Mouse (Mus musculus): ENCODE results near the gene Rpusd4. TPM values are rescaled to one million over a fixed set of nuclear protein-coding genes. Genes with fewer than 3 reads are reported as not detected.

The Rpusd4 gene
- 20.3 and 23.6 TPM in 2 replicates for polyA plus RNA-seq (2015; fragmentation: Nextera tagmentation; extraction: Ambion mirVana)

DNA sequence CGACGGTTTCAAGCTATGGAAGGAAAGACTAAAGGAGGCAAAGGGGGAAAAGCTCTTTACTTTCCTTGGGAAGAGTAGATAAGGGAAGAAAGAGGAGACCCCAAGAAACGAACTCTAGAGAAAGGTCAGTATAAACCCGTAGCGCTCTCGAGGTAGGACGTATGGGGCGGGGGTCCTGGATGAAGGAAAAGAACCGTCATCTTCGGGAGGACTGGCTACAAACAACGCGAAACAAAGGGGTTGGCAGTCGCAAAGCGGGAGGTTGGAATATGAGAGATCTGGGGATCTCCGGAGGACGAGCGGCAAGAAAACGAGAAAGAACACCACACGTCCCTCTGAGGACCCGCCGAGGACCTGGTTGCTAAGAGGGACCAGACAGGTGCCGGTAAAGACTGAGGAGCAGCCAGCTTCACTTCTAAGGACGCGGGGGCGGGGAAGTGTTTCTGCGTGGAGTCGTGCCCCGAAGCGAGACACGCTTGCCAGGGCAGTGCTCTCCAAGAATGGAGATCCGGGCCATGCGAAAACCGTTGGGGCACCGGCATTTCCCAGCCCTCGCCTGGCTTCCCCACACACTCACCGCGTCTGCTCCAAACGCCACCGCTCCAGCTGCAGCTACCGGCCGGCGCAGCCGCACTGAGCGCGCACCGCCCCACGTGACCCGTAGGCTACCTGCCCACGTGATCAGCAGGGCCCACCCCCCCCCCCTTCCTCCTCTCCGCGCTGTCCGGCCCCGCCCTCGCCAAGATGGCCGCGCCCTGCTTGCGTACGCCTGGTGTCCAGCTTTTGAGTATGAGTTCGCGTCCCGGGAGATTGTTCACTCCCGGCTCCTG, at the start of gene Rpusd4, which contains the start of gene Fam118b:
Gene Rpusd4 (plus strand): TSS at position 720 of the 830 bp plus-strand sequence.
Gene Fam118b (minus strand): TSS at position 660 of the 830 bp plus-strand sequence.
- peak; percentile 97 for ATAC-seq (replicated peaks)
- no peaks in the 10 kb centered on the region for H3K9me3 ChIP-seq
- peak within 1 kb of the TSS; percentile 87 for H3K4me3 ChIP-seq
- WGBS, result under 1% methylated on average over 62 of the region's 62 CpGs
- H3K27me3 ChIP-seq, result no peaks in the 10 kb centered on the region
- peaks cover 24% of the 10 kb centered on the region for H3K4me1 ChIP-seq
- H3K27ac ChIP-seq (replicated peaks), result peak within 1 kb of the TSS; percentile 90
- H3K36me3 ChIP-seq, result peaks cover 5% of the 10 kb centered on the region; the same call in 1 of the 2 replicates
- peak within 1 kb of the TSS; percentile 95 for H3K9ac ChIP-seq (replicated peaks)
- H3K4me2 ChIP-seq (replicated peaks), result peak within 1 kb of the TSS; percentile 70

DNA sequence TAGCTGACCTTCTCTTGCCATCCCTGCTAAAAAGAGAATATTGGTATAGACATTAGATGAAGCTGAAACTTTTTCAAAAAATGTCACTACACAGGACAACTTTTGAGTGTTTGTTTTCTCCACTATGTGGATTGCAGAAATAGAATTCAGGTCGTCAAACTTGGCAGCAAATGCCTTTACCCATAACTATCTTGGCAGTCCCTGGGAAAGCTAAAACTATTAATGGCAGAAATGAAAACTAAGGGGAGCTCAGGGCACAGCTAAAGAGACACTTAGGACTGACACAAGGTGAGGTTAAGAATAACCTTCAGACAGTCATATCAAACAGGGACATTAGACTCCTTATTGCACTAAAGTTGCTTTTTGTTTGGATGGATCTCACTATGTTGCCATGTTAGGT, 49.7 kb upstream of the Rpusd4 start:
- WGBS, result 74% methylated on average over 1 of the region's 1 CpGs
- ATAC-seq (replicated peaks), result no peak
- Histone ChIP-seq H3K4me3 (no peak overlapping the region), H3K27ac (replicated peaks) (no peak overlapping the region), H3K27me3 (no peaks in the 10 kb centered on the region), H3K4me2 (replicated peaks) (no peak overlapping the region), H3K36me3 (peaks cover 86% of the 10 kb centered on the region), H3K9ac (replicated peaks) (no peak overlapping the region), H3K9me3 (no peaks in the 10 kb centered on the region), H3K4me1 (no peaks in the 10 kb centered on the region)

DNA sequence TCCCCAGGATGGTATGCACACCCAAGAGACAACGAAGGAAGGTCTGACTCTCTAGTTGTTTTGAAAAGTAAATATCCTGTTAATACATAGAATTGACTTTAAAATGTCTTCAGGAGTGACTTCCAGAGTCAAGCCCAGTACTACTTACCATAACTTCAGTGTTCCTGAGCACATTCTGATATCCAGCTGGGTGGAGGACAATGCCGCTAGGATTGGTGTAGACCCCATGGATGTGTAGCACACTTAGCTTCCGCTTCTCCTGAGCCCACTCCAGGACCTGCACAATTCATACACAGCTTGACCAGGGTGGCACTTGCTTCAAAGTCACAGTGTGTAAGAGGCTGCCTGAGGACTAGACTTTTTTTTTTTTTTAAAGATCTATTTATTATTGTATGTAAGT, 44.2 kb upstream of the Rpusd4 start:
- Histone ChIP-seq H3K4me2 (replicated peaks) (no peak overlapping the region), H3K27me3 (no peaks in the 10 kb centered on the region), H3K9ac (replicated peaks) (no peak overlapping the region), H3K4me1 (no peaks in the 10 kb centered on the region), H3K9me3 (no peaks in the 10 kb centered on the region), H3K36me3 (peaks cover 49% of the 10 kb centered on the region), H3K27ac (replicated peaks) (no peak overlapping the region), H3K4me3 (no peak overlapping the region)
- no peak for ATAC-seq (replicated peaks)
- WGBS, result 96% methylated on average over 3 of the region's 3 CpGs

DNA sequence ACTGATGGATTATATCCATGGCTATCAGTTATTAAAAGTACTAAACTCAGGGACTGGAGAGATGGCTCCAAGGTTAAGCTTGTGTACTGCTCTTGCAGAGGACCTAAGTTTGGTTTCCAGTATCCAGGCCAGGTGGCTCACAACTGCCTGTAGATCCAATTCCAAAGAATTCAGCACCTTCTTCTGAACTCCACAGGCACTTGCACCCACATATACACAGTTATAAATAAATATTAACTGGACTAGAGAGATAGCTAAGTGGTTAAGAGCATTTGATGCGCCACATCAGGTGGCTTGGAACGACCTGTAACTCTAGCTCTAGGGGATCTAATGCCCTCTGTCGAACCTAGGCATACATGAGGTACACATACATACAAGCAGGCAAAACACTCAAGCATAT, 39.0 kb upstream of the Rpusd4 start:
- WGBS, result 95% methylated on average over 3 of the region's 3 CpGs
- Histone ChIP-seq H3K9ac (replicated peaks) (no peak overlapping the region), H3K4me1 (no peaks in the 10 kb centered on the region), H3K4me3 (no peak overlapping the region), H3K9me3 (no peaks in the 10 kb centered on the region), H3K4me2 (replicated peaks) (no peak overlapping the region), H3K27ac (replicated peaks) (no peak overlapping the region), H3K27me3 (no peaks in the 10 kb centered on the region), H3K36me3 (peaks cover 30% of the 10 kb centered on the region)
- ATAC-seq (replicated peaks), result no peak

- Histone ChIP-seq H3K9me3 (no peaks in the 10 kb centered on the region), H3K27me3 (no peaks in the 10 kb centered on the region), H3K4me3 (no peak overlapping the region), H3K4me2 (replicated peaks) (no peak overlapping the region), H3K36me3 (peaks cover 41% of the 10 kb centered on the region), H3K9ac (replicated peaks) (no peak overlapping the region), H3K4me1 (no peaks in the 10 kb centered on the region), H3K27ac (replicated peaks) (no peak overlapping the region)
- no peak for ATAC-seq (replicated peaks)
- WGBS, result 48% methylated on average over 3 of the region's 3 CpGs
Measured at GRCm38 (mm10) chr9:35235996-35236395, 31.7 kb upstream of the Rpusd4 start.

DNA sequence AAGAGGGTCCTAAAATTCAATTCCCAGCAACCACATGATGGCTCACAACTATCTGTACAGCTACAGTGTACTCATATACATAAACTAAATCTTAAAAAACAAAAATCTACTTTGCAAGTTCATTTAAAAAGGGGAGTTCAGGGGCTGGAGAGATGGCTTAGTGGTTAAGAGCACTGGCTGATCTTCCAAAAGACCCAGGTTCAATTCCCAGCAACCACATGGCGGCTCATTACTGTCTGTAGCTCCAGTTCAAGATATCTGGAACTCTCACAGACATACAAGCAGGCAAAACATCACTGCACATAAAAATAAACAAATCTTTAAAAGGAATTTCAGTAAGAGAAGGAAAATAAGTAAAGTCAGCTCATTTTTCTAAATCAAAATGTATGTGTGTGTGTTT, 29.3 kb upstream of the Rpusd4 start:
- H3K9me3 ChIP-seq, result no peaks in the 10 kb centered on the region
- H3K4me3 ChIP-seq, result no peak overlapping the region
- 91% methylated on average over 1 of the region's 1 CpGs for WGBS
- H3K4me2 ChIP-seq (replicated peaks), result no peak overlapping the region
- ATAC-seq (replicated peaks), result no peak
- no peak overlapping the region for H3K9ac ChIP-seq (replicated peaks)
- H3K4me1 ChIP-seq, result no peaks in the 10 kb centered on the region
- peaks cover 21% of the 10 kb centered on the region for H3K36me3 ChIP-seq
- H3K27me3 ChIP-seq, result no peaks in the 10 kb centered on the region
- no peak overlapping the region for H3K27ac ChIP-seq (replicated peaks)

GRCm38 (mm10) chr9:35238915-35239571, 28.6 kb upstream of the Rpusd4 start:
- H3K4me3 ChIP-seq, result no peak overlapping the region
- H3K4me2 ChIP-seq (replicated peaks), result no peak overlapping the region
- H3K27ac ChIP-seq (replicated peaks), result no peak overlapping the region
- 88% methylated on average over 6 of the region's 6 CpGs for WGBS
- H3K36me3 ChIP-seq, result peaks cover 20% of the 10 kb centered on the region
- no peaks in the 10 kb centered on the region for H3K4me1 ChIP-seq
- no peaks in the 10 kb centered on the region for H3K27me3 ChIP-seq
- no peaks in the 10 kb centered on the region for H3K9me3 ChIP-seq
- no peak for ATAC-seq (replicated peaks)
- H3K9ac ChIP-seq (replicated peaks), result no peak overlapping the region

- no peak for ATAC-seq (replicated peaks)
- 0 out of 2 replicates have a peak, but pooled peaks cover 1% of the 10 kb centered on the region for H3K4me1 ChIP-seq
- H3K9ac ChIP-seq (replicated peaks), result no peak overlapping the region
- WGBS, result 71% methylated on average over 1 of the region's 1 CpGs
- H3K36me3 ChIP-seq, result peaks cover 14% of the 10 kb centered on the region
- H3K9me3 ChIP-seq, result no peaks in the 10 kb centered on the region
- H3K4me2 ChIP-seq (replicated peaks), result no peak overlapping the region
- H3K27ac ChIP-seq (replicated peaks), result no peak overlapping the region
- no peak overlapping the region for H3K4me3 ChIP-seq
- no peaks in the 10 kb centered on the region for H3K27me3 ChIP-seq
Measured at GRCm38 (mm10) chr9:35239734-35240133, 27.9 kb upstream of the Rpusd4 start.

GRCm38 (mm10) chr9:35247405-35247804, 20.3 kb upstream of the Rpusd4 start:
- ATAC-seq (replicated peaks), result no peak
- WGBS, result 88% methylated on average over 2 of the region's 2 CpGs
- H3K4me2 ChIP-seq (replicated peaks), result no peak overlapping the region
- H3K36me3 ChIP-seq, result peaks cover 4% of the 10 kb centered on the region; the same call in 1 of the 2 replicates
- no peak overlapping the region for H3K27ac ChIP-seq (replicated peaks)
- no peaks in the 10 kb centered on the region for H3K27me3 ChIP-seq
- H3K9ac ChIP-seq (replicated peaks), result no peak overlapping the region
- H3K9me3 ChIP-seq, result no peaks in the 10 kb centered on the region
- H3K4me3 ChIP-seq, result no peak overlapping the region
- peaks cover 14% of the 10 kb centered on the region; the same call in 1 of the 2 replicates for H3K4me1 ChIP-seq

- peaks cover 14% of the 10 kb centered on the region; the same call in 1 of the 2 replicates for H3K4me1 ChIP-seq
- peak overlapping the region; percentile 58; the same call in 1 of the 2 replicates for H3K27ac ChIP-seq (replicated peaks)
- ATAC-seq (replicated peaks), result no peak
- no peaks in the 10 kb centered on the region for H3K27me3 ChIP-seq
- no peaks in the 10 kb centered on the region for H3K36me3 ChIP-seq
- H3K9me3 ChIP-seq, result no peaks in the 10 kb centered on the region
- H3K9ac ChIP-seq (replicated peaks), result no peak overlapping the region
- no peak overlapping the region for H3K4me3 ChIP-seq
- H3K4me2 ChIP-seq (replicated peaks), result no peak overlapping the region
Measured at GRCm38 (mm10) chr9:35249476-35249875, 18.2 kb upstream of the Rpusd4 start.

- no peak for ATAC-seq (replicated peaks)
- 93% methylated on average over 7 of the region's 7 CpGs for WGBS
- no peaks in the 10 kb centered on the region for H3K27me3 ChIP-seq
- H3K4me3 ChIP-seq, result no peak overlapping the region
- no peaks in the 10 kb centered on the region for H3K9me3 ChIP-seq
- no peak overlapping the region for H3K9ac ChIP-seq (replicated peaks)
- no peaks in the 10 kb centered on the region for H3K4me1 ChIP-seq
- H3K36me3 ChIP-seq, result 0 out of 2 replicates have a peak, but pooled peaks cover 10% of the 10 kb centered on the region
- H3K4me2 ChIP-seq (replicated peaks), result no peak overlapping the region
- no peak overlapping the region for H3K27ac ChIP-seq (replicated peaks)
Measured at GRCm38 (mm10) chr9:35257365-35257764, 10.3 kb upstream of the Rpusd4 start.

DNA sequence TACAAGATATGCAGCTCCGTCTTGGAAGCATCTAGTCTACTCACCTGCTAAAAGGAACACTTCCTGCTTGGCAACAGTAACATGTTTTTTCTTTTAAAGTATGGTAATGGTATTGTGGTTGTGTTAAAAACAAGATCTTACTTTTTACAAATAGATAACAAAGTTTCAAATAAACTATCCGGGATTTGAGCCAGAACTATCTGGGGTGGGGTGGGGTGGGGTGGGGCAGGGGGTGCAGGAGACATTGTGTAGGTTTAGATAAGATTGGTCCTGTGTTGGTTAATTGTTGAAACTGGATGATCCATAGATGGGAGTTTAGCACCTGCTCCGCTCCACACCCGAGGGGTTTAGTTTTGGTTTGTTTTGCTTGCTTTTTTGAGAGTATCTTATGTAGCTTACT, 5.2 kb upstream of the Rpusd4 start:
- Histone ChIP-seq H3K27ac (replicated peaks) (no peak overlapping the region), H3K9me3 (no peaks in the 10 kb centered on the region), H3K27me3 (no peaks in the 10 kb centered on the region), H3K9ac (replicated peaks) (no peak overlapping the region), H3K4me3 (no peak overlapping the region), H3K36me3 (0 out of 2 replicates have a peak, but pooled peaks cover 10% of the 10 kb centered on the region), H3K4me1 (peaks cover 14% of the 10 kb centered on the region), H3K4me2 (replicated peaks) (no peak overlapping the region)
- 88% methylated on average over 4 of the region's 4 CpGs for WGBS
- ATAC-seq (replicated peaks), result no peak

Measured in forebrain, embryonic 15.5 days (tissue).